ENCODE assay signal across 19 mouse cellular contexts in genomic region chr19:42022542-42022848, GRCm38 (mm10). TPM values are rescaled to one million over a fixed set of nuclear protein-coding genes. Genes with fewer than 3 reads are reported as not detected.
DNase-seq lines count a peak whose midpoint lies in the region; ATAC-seq and TF ChIP-seq lines count a peak whose summit lies in the region.
"Had no signal": no experiment of that assay in that cellular context is flagged by ENCODE, and none has a peak within 500 bp of the region (broad histone marks: within the 10 kb centered on the region; RNA-seq: fewer than 3 reads in every experiment).

No protein-coding gene starts in this region.

- no peaks in the 10 kb centered on the region for H3K36me3 ChIP-seq in heart, embryonic 13.5 days
- no peaks in the 10 kb centered on the region for H3K36me3 ChIP-seq in midbrain, embryonic 11.5 days (ENCODE audit: control insufficient read depth, insufficient read depth, low read length)
- H3K36me3 ChIP-seq in midbrain, embryonic 13.5 days = no peaks in the 10 kb centered on the region
- H3K36me3 ChIP-seq: embryonic facial prominence, embryonic 12.5 days; kidney, embryonic 15.5 days; limb, embryonic 13.5 days had no signal

- intact Hi-C loops in heart, postnatal 25 days (cut with DNase I) = no loop called here

- no peak for ATAC-seq in heart, embryonic 13.5 days (ENCODE audit: extremely low read depth, insufficient number of reproducible peaks, low FRiP score, low TSS enrichment)
- no peak for ATAC-seq in midbrain, embryonic 11.5 days (ENCODE audit: low FRiP score)
- no peak for ATAC-seq in midbrain, embryonic 13.5 days
- ATAC-seq: forebrain, embryonic 13.5 days; liver, postnatal 0 days; midbrain, embryonic 16.5 days had no signal

- WGBS in heart, embryonic 13.5 days = 55% methylated on average over 2 of the region's 2 CpGs
- WGBS in midbrain, embryonic 11.5 days = 74% methylated on average over 2 of the region's 2 CpGs
- 82% methylated on average over 2 of the region's 2 CpGs for WGBS in midbrain, embryonic 13.5 days

- peak overlapping the region; percentile 51 for H3K27ac ChIP-seq in heart, embryonic 13.5 days (replicated peaks)
- no peak overlapping the region for H3K27ac ChIP-seq in midbrain, embryonic 11.5 days (ENCODE audit: low read depth, low read length)
- H3K27ac ChIP-seq in midbrain, embryonic 13.5 days = no peak overlapping the region
- peak overlapping the region; percentile 22 for H3K27ac ChIP-seq in bone marrow macrophage, adult 2 months (ENCODE audit: insufficient read depth, low read depth, low read length)
- H3K27ac ChIP-seq: embryonic facial prominence, embryonic 12.5 days; forebrain, embryonic 13.5 days; layer of hippocampus, adult 2 months; left cerebral cortex, adult 2 months had no signal

- DNase-seq in heart, postnatal 25 days (ENCODE audit: low spot score) = no peak
- peak; percentile 69 for DNase-seq in midbrain, embryonic 11.5 days (ENCODE audit: low spot score, missing footprints)
- DNase-seq in skeletal muscle tissue, adult 2 months (ENCODE audit: low read depth, low spot score) = peak; percentile 51
- no peak for DNase-seq in cerebellum, adult 11-12 months
- no peak for DNase-seq in kidney, adult 18-20 months
- DNase-seq: liver, postnatal 0 days; thymus, adult 18-20 months had no signal

- no peak for TF ChIP-seq POLR2A in bone marrow macrophage, adult 2 months (IDR thresholded peaks at IDR 0.05; ENCODE audit: borderline replicate concordance, low read depth, low read length)

- no peak overlapping the region for H3K4me2 ChIP-seq in heart, embryonic 13.5 days
- no peak overlapping the region for H3K4me2 ChIP-seq in midbrain, embryonic 11.5 days
- H3K4me2 ChIP-seq in midbrain, embryonic 13.5 days (replicated peaks) = no peak overlapping the region
- H3K4me2 ChIP-seq: embryonic facial prominence, embryonic 12.5 days; forebrain, embryonic 13.5 days; kidney, embryonic 15.5 days; limb, embryonic 13.5 days had no signal

- no peaks in the 10 kb centered on the region for H3K27me3 ChIP-seq in heart, embryonic 13.5 days (replicated peaks)
- H3K27me3 ChIP-seq in midbrain, embryonic 11.5 days (ENCODE audit: control insufficient read depth, insufficient read depth, low read length) = no peaks in the 10 kb centered on the region
- H3K27me3 ChIP-seq in midbrain, embryonic 13.5 days = no peaks in the 10 kb centered on the region
- H3K27me3 ChIP-seq: embryonic facial prominence, embryonic 12.5 days; forebrain, embryonic 13.5 days; kidney, embryonic 15.5 days; limb, embryonic 13.5 days had no signal

- peaks cover 48% of the 10 kb centered on the region for H3K4me1 ChIP-seq in heart, embryonic 13.5 days
- peaks cover 4% of the 10 kb centered on the region for H3K4me1 ChIP-seq in midbrain, embryonic 11.5 days (ENCODE audit: control insufficient read depth, insufficient read depth, low read length)
- H3K4me1 ChIP-seq in midbrain, embryonic 13.5 days (replicated peaks) = no peaks in the 10 kb centered on the region; the same call in 1 of the 2 replicates
- H3K4me1 ChIP-seq in bone marrow macrophage, adult 2 months (ENCODE audit: control insufficient read depth, insufficient read depth, low read length) = peaks cover 54% of the 10 kb centered on the region
- H3K4me1 ChIP-seq: forebrain, embryonic 13.5 days had no signal

- H3K4me3 ChIP-seq in heart, embryonic 13.5 days = no peak overlapping the region
- H3K4me3 ChIP-seq in midbrain, embryonic 11.5 days (ENCODE audit: low read depth, low read length) = no peak overlapping the region
- H3K4me3 ChIP-seq in midbrain, embryonic 13.5 days (replicated peaks) = no peak overlapping the region
- H3K4me3 ChIP-seq in bone marrow macrophage, adult 2 months (ENCODE audit: insufficient read depth, low read length) = no peak overlapping the region
- H3K4me3 ChIP-seq: embryonic facial prominence, embryonic 12.5 days; forebrain, embryonic 13.5 days; kidney, embryonic 15.5 days; layer of hippocampus, adult 2 months; left cerebral cortex, adult 2 months; limb, embryonic 13.5 days had no signal

- TF ChIP-seq CTCF in bone marrow macrophage, adult 2 months (IDR thresholded peaks at IDR 0.05; ENCODE audit: low read depth, low read length) = no peak

- no peaks in the 10 kb centered on the region for H3K9me3 ChIP-seq in heart, embryonic 13.5 days
- no peaks in the 10 kb centered on the region for H3K9me3 ChIP-seq in midbrain, embryonic 11.5 days (ENCODE audit: control insufficient read depth, low read length)
- no peaks in the 10 kb centered on the region for H3K9me3 ChIP-seq in midbrain, embryonic 13.5 days
- H3K9me3 ChIP-seq: embryonic facial prominence, embryonic 12.5 days; forebrain, embryonic 13.5 days; kidney, embryonic 15.5 days; limb, embryonic 13.5 days had no signal

- peak overlapping the region; percentile 50; the same call in 1 of the 2 replicates for H3K9ac ChIP-seq in heart, embryonic 13.5 days
- no peak overlapping the region for H3K9ac ChIP-seq in midbrain, embryonic 11.5 days (ENCODE audit: low read length)
- H3K9ac ChIP-seq in midbrain, embryonic 13.5 days (replicated peaks) = no peak overlapping the region
- H3K9ac ChIP-seq: embryonic facial prominence, embryonic 12.5 days; forebrain, embryonic 13.5 days; kidney, embryonic 15.5 days; limb, embryonic 13.5 days; liver, postnatal 0 days had no signal

RNA-seq across cellular contexts. Expression of gene Ankrd2, which starts 13.3 kb away (rescaled TPM):
- polyA plus RNA-seq in heart, embryonic 13.5 days (2015; fragmentation: Nextera tagmentation; extraction: Ambion mirVana) = not detected in 2 replicates
- total RNA-seq in heart, postnatal 25 days (2021) = not detected
- polyA plus RNA-seq in midbrain, embryonic 11.5 days (2014; fragmentation: Nextera tagmentation; extraction: Ambion mirVana) = not detected in 2 replicates
- 0.19 and 0.31 TPM in 2 replicates for polyA plus RNA-seq in midbrain, embryonic 13.5 days (2015; fragmentation: Nextera tagmentation; extraction: Ambion mirVana)
- not detected in 2 replicates for polyA plus RNA-seq in bone marrow macrophage, adult 2 months (2012; ENCODE audit: insufficient read depth, insufficient read length, missing spikeins)
- total RNA-seq: layer of hippocampus, adult 2 months had no signal
- polyA plus RNA-seq: kidney, embryonic 15.5 days had no signal

RNA-seq across cellular contexts. Expression of gene Hoga1, which starts 22.9 kb away (rescaled TPM):
- polyA plus RNA-seq in heart, embryonic 13.5 days (2015; fragmentation: Nextera tagmentation; extraction: Ambion mirVana) = 0.44 and 1.4 TPM in 2 replicates
- total RNA-seq in heart, postnatal 25 days (2021) = 1 to 10 TPM; 1.1 to 1.7 TPM
- polyA plus RNA-seq in midbrain, embryonic 11.5 days (2014; fragmentation: Nextera tagmentation; extraction: Ambion mirVana) = 0.80 and 1.2 TPM in 2 replicates
- 0.58 and 0.89 TPM in 2 replicates for polyA plus RNA-seq in midbrain, embryonic 13.5 days (2015; fragmentation: Nextera tagmentation; extraction: Ambion mirVana)
- polyA plus RNA-seq in bone marrow macrophage, adult 2 months (2012; ENCODE audit: insufficient read depth, insufficient read length, missing spikeins) = 1.9 and 2.3 TPM in 2 replicates

RNA-seq across cellular contexts. Expression of gene 4933411K16Rik, which starts 29.6 kb away (rescaled TPM):
- not detected in 2 replicates for polyA plus RNA-seq in heart, embryonic 13.5 days (2015; fragmentation: Nextera tagmentation; extraction: Ambion mirVana)
- not detected for total RNA-seq in heart, postnatal 25 days (2021)
- polyA plus RNA-seq in midbrain, embryonic 11.5 days (2014; fragmentation: Nextera tagmentation; extraction: Ambion mirVana) = 0.10 TPM in 1 of 2 replicates, not detected in the other
- polyA plus RNA-seq in midbrain, embryonic 13.5 days (2015; fragmentation: Nextera tagmentation; extraction: Ambion mirVana) = not detected in 2 replicates
- polyA plus RNA-seq in bone marrow macrophage, adult 2 months (2012; ENCODE audit: insufficient read depth, insufficient read length, missing spikeins) = 0.54 TPM in 1 of 2 replicates, not detected in the other
- total RNA-seq: heart, adult 18-20 months had no signal
- polyA plus RNA-seq: embryonic facial prominence, embryonic 12.5 days; forebrain, embryonic 13.5 days; midbrain, embryonic 16.5 days; neural tube, embryonic 11.5 days had no signal

RNA-seq across cellular contexts. Expression of gene Ubtd1, which starts 40.9 kb away (rescaled TPM):
- polyA plus RNA-seq in heart, embryonic 13.5 days (2015; fragmentation: Nextera tagmentation; extraction: Ambion mirVana) = 12.8 and 14.6 TPM in 2 replicates
- total RNA-seq in heart, postnatal 25 days (2021) = 10 to 100 TPM; 22.3 to 23.8 TPM
- polyA plus RNA-seq in midbrain, embryonic 11.5 days (2014; fragmentation: Nextera tagmentation; extraction: Ambion mirVana) = 6.9 and 7.0 TPM in 2 replicates
- 6.4 and 7.3 TPM in 2 replicates for polyA plus RNA-seq in midbrain, embryonic 13.5 days (2015; fragmentation: Nextera tagmentation; extraction: Ambion mirVana)
- polyA plus RNA-seq in bone marrow macrophage, adult 2 months (2012; ENCODE audit: insufficient read depth, insufficient read length, missing spikeins) = 44.1 and 46.7 TPM in 2 replicates

RNA-seq across cellular contexts. Expression of gene Mms19, which starts 41.5 kb away (rescaled TPM):
- 17.2 and 22.1 TPM in 2 replicates for polyA plus RNA-seq in heart, embryonic 13.5 days (2015; fragmentation: Nextera tagmentation; extraction: Ambion mirVana)
- total RNA-seq in heart, postnatal 25 days (2021) = 10 to 100 TPM; 13.2 to 17.2 TPM
- polyA plus RNA-seq in midbrain, embryonic 11.5 days (2014; fragmentation: Nextera tagmentation; extraction: Ambion mirVana) = 27.0 and 33.4 TPM in 2 replicates
- polyA plus RNA-seq in midbrain, embryonic 13.5 days (2015; fragmentation: Nextera tagmentation; extraction: Ambion mirVana) = 32.4 and 34.8 TPM in 2 replicates
- polyA plus RNA-seq in bone marrow macrophage, adult 2 months (2012; ENCODE audit: insufficient read depth, insufficient read length, missing spikeins) = 43.7 and 57.0 TPM in 2 replicates

Comparison
In these comparisons a context has a peak if more than half of its experiments do, and no peak if none do; other contexts are left out.
1. H3K27ac ChIP-seq: peak in heart, embryonic 13.5 days (single experiment) and bone marrow macrophage, adult 2 months (single experiment); none in midbrain, embryonic 11.5 days (single experiment) and midbrain, embryonic 13.5 days (single experiment).
2. DNase-seq: peak in midbrain, embryonic 11.5 days (single experiment) and skeletal muscle tissue, adult 2 months (single experiment); none in heart, postnatal 25 days (single experiment), cerebellum, adult 11-12 months (single experiment) and kidney, adult 18-20 months (single experiment).